Mouse (Mus musculus) stomach, embryonic 14.5 days (tissue): ENCODE data around the gene Pidd1. TPM values are rescaled to one million over a fixed set of nuclear protein-coding genes. Genes with fewer than 3 reads are reported as not detected.

Source experiments
- polyA plus RNA-seq: library from polyadenylated mRNA; unstranded; fragments of >200 nt; fragmentation: Nextera tagmentation; extraction: Ambion mirVana; gene quantifications from 2 replicates; pipeline ENCODE4 v1.2.1, GENCODE M21; 2014

Gene Pidd1
- polyA plus RNA-seq, 1 experiment from 2014 or later: 8.5 TPM

Other genes starting within 250 kb of the Pidd1 start
- gene Lrrc56, start 249.9 kb downstream of the Pidd1 start, polyA plus RNA-seq: 5.3 and 6.1 TPM in 2 replicates
- gene Lmntd2, start 229.9 kb downstream of the Pidd1 start, polyA plus RNA-seq: 1.7 and 2.3 TPM in 2 replicates
- gene Rassf7, start 228.2 kb downstream of the Pidd1 start, polyA plus RNA-seq: 57.2 and 59.2 TPM in 2 replicates
- gene Phrf1, start 215.2 kb downstream of the Pidd1 start, polyA plus RNA-seq: 69.0 and 72.1 TPM in 2 replicates
- 1.4 and 1.6 TPM in 2 replicates for gene Irf7, start 177.5 kb downstream of the Pidd1 start, polyA plus RNA-seq
- 1.6 and 1.7 TPM in 2 replicates for gene Cdhr5, start 167.2 kb downstream of the Pidd1 start, polyA plus RNA-seq
- gene Sct, start 164.9 kb downstream of the Pidd1 start, polyA plus RNA-seq: 9.1 and 10.5 TPM in 2 replicates
- gene Drd4, start 152.0 kb downstream of the Pidd1 start, polyA plus RNA-seq: 0.20 and 0.35 TPM in 2 replicates
- gene Deaf1, start 116.3 kb downstream of the Pidd1 start, polyA plus RNA-seq: 80.2 and 82.9 TPM in 2 replicates
- 30.8 and 32.4 TPM in 2 replicates for gene Tmem80, start 116.3 kb downstream of the Pidd1 start, polyA plus RNA-seq
- 28.1 and 30.6 TPM in 2 replicates for gene Eps8l2, start 105.1 kb downstream of the Pidd1 start, polyA plus RNA-seq
- gene Taldo1, start 51.8 kb downstream of the Pidd1 start, polyA plus RNA-seq: 252 and 262 TPM in 2 replicates
- 57.8 and 61.4 TPM in 2 replicates for gene Gatd1, start 29.9 kb downstream of the Pidd1 start, polyA plus RNA-seq
- 1.8 and 1.9 TPM in 2 replicates for gene Cend1, start 14.5 kb downstream of the Pidd1 start, polyA plus RNA-seq
- gene Slc25a22, start 6.1 kb downstream of the Pidd1 start, polyA plus RNA-seq: 31.5 and 34.0 TPM in 2 replicates
- 1,504 and 1,535 TPM in 2 replicates for gene Rplp2, start 3.3 kb upstream of the Pidd1 start, polyA plus RNA-seq
- gene Pnpla2, start 11.2 kb upstream of the Pidd1 start, polyA plus RNA-seq: 21.7 and 26.0 TPM in 2 replicates
- 15.5 and 20.2 TPM in 2 replicates for gene Cracr2b, start 17.1 kb upstream of the Pidd1 start, polyA plus RNA-seq
- 87.0 and 94.0 TPM in 2 replicates for gene Cd151, start 23.4 kb upstream of the Pidd1 start, polyA plus RNA-seq
- gene Polr2l, start 31.1 kb upstream of the Pidd1 start, polyA plus RNA-seq: 65.1 and 72.3 TPM in 2 replicates
- 72.1 and 76.7 TPM in 2 replicates for gene Tspan4, start 31.2 kb upstream of the Pidd1 start, polyA plus RNA-seq
- gene Chid1, start 95.8 kb upstream of the Pidd1 start, polyA plus RNA-seq: 37.4 and 38.3 TPM in 2 replicates
- 70.4 and 71.8 TPM in 2 replicates for gene Ap2a2, start 118.1 kb upstream of the Pidd1 start, polyA plus RNA-seq
- gene Muc6, start 211.3 kb upstream of the Pidd1 start, polyA plus RNA-seq: 1.2 and 1.6 TPM in 2 replicates
- 0.45 and 0.57 TPM in 2 replicates for gene Muc2, start 246.3 kb upstream of the Pidd1 start, polyA plus RNA-seq